Mouse (Mus musculus) C2C12 (cell line): ENCODE results near the gene Smndc1.

Experiments used
- CEBPB ChIP-seq: IDR thresholded peaks from one replicate; pipeline ENCODE4 v1.6.1; 2011; ENCODE audit warnings: low read depth, mild to moderate bottlenecking, control low read depth, moderate library complexity
- CTCF ChIP-seq: IDR thresholded peaks from one replicate; pipeline ENCODE4 v1.5.1; 2011; ENCODE audit not compliant: control insufficient read depth, insufficient read depth, insufficient read length
- MAX ChIP-seq: IDR thresholded peaks from one replicate; pipeline ENCODE4 v1.6.1; 2011; ENCODE audit warnings: mild to moderate bottlenecking, control low read depth
- MYOD1 ChIP-seq: IDR thresholded peaks from one replicate; pipeline ENCODE4 v1.6.1; 2011; ENCODE audit warnings: low read depth; ENCODE audit not compliant: control insufficient read depth, insufficient read length
- MYOG ChIP-seq: IDR thresholded peaks from one replicate; pipeline ENCODE4 v1.6.1; 2011; ENCODE audit not compliant: control insufficient read depth, insufficient read length; ENCODE audit errors: extremely low read depth
- USF1 ChIP-seq: IDR thresholded peaks from one replicate; pipeline ENCODE4 v1.6.1; 2011; ENCODE audit warnings: low read depth, mild to moderate bottlenecking, control low read depth, moderate library complexity

DNA sequence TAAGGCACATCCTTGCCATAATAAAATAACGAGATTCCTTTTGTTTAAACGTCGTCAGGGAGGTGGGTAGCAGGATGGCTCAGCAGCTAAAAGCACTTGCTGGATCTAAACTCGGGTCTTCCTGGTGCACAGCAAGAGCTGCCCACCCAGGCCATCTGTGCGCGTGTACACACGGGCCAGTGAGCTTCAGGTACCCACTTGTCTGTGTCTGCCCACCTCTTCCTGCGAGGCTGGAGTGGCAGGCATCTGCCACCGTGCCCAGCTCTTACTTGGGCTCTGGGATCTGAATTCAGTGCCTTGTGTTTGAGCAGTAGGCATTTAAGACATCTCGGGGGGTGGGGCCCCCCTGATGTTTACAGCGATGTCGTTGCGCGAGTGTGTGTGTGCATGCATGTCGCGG, 35.3 kb downstream of the Smndc1 start:
- TF ChIP-seq USF1 (no peak), CTCF (no peak), MYOD1 (no peak), CEBPB (no peak), MAX (no peak), MYOG (no peak)
